ENCODE assay signal across 24 mouse cellular contexts in the genomic region with DNA sequence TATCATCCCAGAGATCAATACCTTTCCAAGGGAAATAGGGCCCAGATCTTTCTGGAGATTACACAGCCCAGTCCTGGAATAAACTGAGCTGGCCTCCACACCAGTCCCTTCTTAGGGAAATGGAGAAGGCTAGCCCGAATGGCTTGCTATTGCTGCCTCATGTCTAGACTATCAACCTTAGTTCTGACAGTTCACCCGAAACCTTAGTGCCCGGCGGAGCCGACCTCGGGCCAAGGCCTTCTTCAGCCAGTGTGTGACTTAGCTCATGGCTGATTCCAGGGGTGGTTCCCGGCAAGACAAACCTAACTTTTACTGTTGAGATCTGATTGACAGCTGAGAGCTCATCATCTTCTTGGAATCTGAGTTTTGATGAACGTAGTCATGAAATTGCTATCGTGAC.
DNase-seq lines count a peak whose midpoint lies in the region; ATAC-seq and TF ChIP-seq lines count a peak whose summit lies in the region.
"Had no signal": no experiment of that assay in that cellular context is flagged by ENCODE, and none has a peak within 500 bp of the region (broad histone marks: within the 10 kb centered on the region; RNA-seq: fewer than 3 reads in every experiment).

No protein-coding gene starts in this region.

- ATAC-seq in heart, embryonic 16.5 days (replicated peaks; ENCODE audit: extremely low read depth, insufficient read depth, low FRiP score) = no peak
- no peak for ATAC-seq in frontal cortex, adult (ENCODE audit: low TSS enrichment)
- ATAC-seq in hindbrain, postnatal 0 days = no peak
- ATAC-seq: activated CD4-positive, CD25-positive, alpha-beta regulatory T cell, adult 4 months; forebrain, embryonic 14.5 days; liver, postnatal 0 days had no signal

- peak; percentile 29 to 64 for DNase-seq in adrenal gland, adult (ENCODE audit: inconsistent age in 2 of 2, low spot score in 1 of 2)
- no peak for DNase-seq in adrenal gland, postnatal 4 days (ENCODE audit: low spot score in 2 of 2)
- DNase-seq in heart, embryonic 10.5 days (ENCODE audit: low spot score) = no peak
- peak; percentile 54 to 64 for DNase-seq in adrenal gland, postnatal 36 days
- DNase-seq in hindbrain, postnatal 0 days (ENCODE audit: low spot score) = no peak
- DNase-seq: cerebellum, adult 9-11 months; gastrocnemius, postnatal 14 days; kidney, adult 11 months; left cerebral cortex, postnatal 4 days; liver, postnatal 0 days; right cerebral cortex, adult 18-20 months; right cerebral cortex, postnatal 4 days had no signal

- no peaks in the 10 kb centered on the region for H3K27me3 ChIP-seq in heart, embryonic 16.5 days (ENCODE audit: control insufficient read depth, insufficient read depth, low read length)
- no peaks in the 10 kb centered on the region for H3K27me3 ChIP-seq in heart, embryonic 10.5 days (ENCODE audit: insufficient read depth, poor library complexity, severe bottlenecking)
- no peaks in the 10 kb centered on the region for H3K27me3 ChIP-seq in small intestine, adult 2 months (ENCODE audit: control insufficient read depth, insufficient read depth, low read length)
- no peaks in the 10 kb centered on the region for H3K27me3 ChIP-seq in hindbrain, postnatal 0 days (ENCODE audit: insufficient read depth, low read length)
- H3K27me3 ChIP-seq: embryonic facial prominence, embryonic 15.5 days; heart, embryonic 13.5 days; midbrain, embryonic 12.5 days; neural tube, embryonic 15.5 days had no signal

- no peaks in the 10 kb centered on the region for H3K36me3 ChIP-seq in heart, embryonic 16.5 days (ENCODE audit: control insufficient read depth, insufficient read depth)
- H3K36me3 ChIP-seq in heart, embryonic 10.5 days = no peaks in the 10 kb centered on the region
- H3K36me3 ChIP-seq in small intestine, adult 2 months (ENCODE audit: control insufficient read depth, insufficient read depth, low read length) = peaks cover 53% of the 10 kb centered on the region
- peaks cover 5% of the 10 kb centered on the region; the same call in 1 of the 2 replicates for H3K36me3 ChIP-seq in hindbrain, postnatal 0 days (ENCODE audit: insufficient read depth, low read length)
- H3K36me3 ChIP-seq: heart, embryonic 13.5 days had no signal

- H3K4me1 ChIP-seq in heart, embryonic 16.5 days (ENCODE audit: control insufficient read depth, insufficient read depth, low read length) = no peaks in the 10 kb centered on the region
- H3K4me1 ChIP-seq in heart, embryonic 10.5 days = peaks cover 31% of the 10 kb centered on the region
- H3K4me1 ChIP-seq in small intestine, adult 2 months (ENCODE audit: control insufficient read depth, insufficient read depth, insufficient read length, low read length) = peaks cover 12% of the 10 kb centered on the region
- H3K4me1 ChIP-seq in hindbrain, postnatal 0 days (ENCODE audit: insufficient read depth, low read length) = peaks cover 16% of the 10 kb centered on the region; the same call in 1 of the 2 replicates

- no peak for TF ChIP-seq POLR2A in small intestine, adult 2 months (IDR thresholded peaks at IDR 0.05; ENCODE audit: low read depth, low read length)

- H3K9me3 ChIP-seq in heart, embryonic 16.5 days (replicated peaks; ENCODE audit: control insufficient read depth, low read length) = no peaks in the 10 kb centered on the region
- no peaks in the 10 kb centered on the region for H3K9me3 ChIP-seq in heart, embryonic 10.5 days
- no peaks in the 10 kb centered on the region for H3K9me3 ChIP-seq in hindbrain, postnatal 0 days (ENCODE audit: low read length)
- H3K9me3 ChIP-seq: embryonic facial prominence, embryonic 15.5 days; heart, embryonic 13.5 days; midbrain, embryonic 12.5 days; neural tube, embryonic 15.5 days had no signal

- 83% methylated on average over 9 of the region's 9 CpGs for WGBS in heart, embryonic 16.5 days
- 84% methylated on average over 9 of the region's 9 CpGs for WGBS in heart, embryonic 10.5 days
- 79% methylated on average over 9 of the region's 9 CpGs for WGBS in small intestine, adult 2 months
- 85% methylated on average over 9 of the region's 9 CpGs for WGBS in hindbrain, postnatal 0 days

- no peak overlapping the region for H3K9ac ChIP-seq in heart, embryonic 16.5 days (ENCODE audit: low read length)
- no peak overlapping the region for H3K9ac ChIP-seq in hindbrain, postnatal 0 days (replicated peaks; ENCODE audit: low read length)
- H3K9ac ChIP-seq: embryonic facial prominence, embryonic 15.5 days; heart, embryonic 13.5 days; hindbrain, embryonic 14.5 days; liver, postnatal 0 days; midbrain, embryonic 12.5 days; neural tube, embryonic 15.5 days had no signal

- H3K4me3 ChIP-seq in heart, embryonic 16.5 days (ENCODE audit: low read length) = no peak overlapping the region
- H3K4me3 ChIP-seq in heart, embryonic 10.5 days = no peak overlapping the region
- H3K4me3 ChIP-seq in small intestine, adult 2 months (ENCODE audit: low read depth, low read length) = no peak overlapping the region
- H3K4me3 ChIP-seq in hindbrain, postnatal 0 days (ENCODE audit: low read length) = no peak overlapping the region
- H3K4me3 ChIP-seq: embryonic facial prominence, embryonic 15.5 days; heart, embryonic 13.5 days; midbrain, embryonic 12.5 days; neural tube, embryonic 15.5 days had no signal

- 0 out of 2 replicates have a peak overlapping the region, but pooled peaks have one; percentile 29 for H3K27ac ChIP-seq in heart, embryonic 16.5 days (ENCODE audit: low read length)
- no peak overlapping the region for H3K27ac ChIP-seq in heart, embryonic 10.5 days
- peak overlapping the region; percentile 39; the same call in 1 of the 2 replicates for H3K27ac ChIP-seq in small intestine, adult 2 months (ENCODE audit: insufficient read depth, low read depth, low read length)
- no peak overlapping the region for H3K27ac ChIP-seq in hindbrain, postnatal 0 days
- H3K27ac ChIP-seq: embryonic facial prominence, embryonic 15.5 days; heart, embryonic 13.5 days; hindbrain, embryonic 14.5 days; kidney, postnatal 0 days; midbrain, embryonic 12.5 days; neural tube, embryonic 15.5 days had no signal

- no peak overlapping the region for H3K4me2 ChIP-seq in heart, embryonic 16.5 days (ENCODE audit: low read depth, low read length)
- no peak overlapping the region for H3K4me2 ChIP-seq in hindbrain, postnatal 0 days (ENCODE audit: low read depth, low read length)
- H3K4me2 ChIP-seq: embryonic facial prominence, embryonic 15.5 days; heart, embryonic 13.5 days; hindbrain, embryonic 14.5 days; liver, embryonic 11.5 days; midbrain, embryonic 12.5 days; neural tube, embryonic 15.5 days had no signal

- TF ChIP-seq CTCF in small intestine, adult 2 months (IDR thresholded peaks at IDR 0.05; ENCODE audit: extremely low read depth, insufficient read length, insufficient replicate concordance, low read depth, low read length) = no peak
- no peak for TF ChIP-seq CTCF in hindbrain, postnatal 0 days (IDR thresholded peaks at IDR 0.05; ENCODE audit: low read depth)

Comparison
In these comparisons a context has a peak if more than half of its experiments do, and no peak if none do; other contexts are left out.
1. DNase-seq: peak in adrenal gland, adult (2 of 2) and adrenal gland, postnatal 36 days (2 of 2); none in adrenal gland, postnatal 4 days (0 of 2), heart, embryonic 10.5 days (single experiment) and hindbrain, postnatal 0 days (single experiment).
2. H3K27ac ChIP-seq: peak in heart, embryonic 16.5 days (single experiment) and small intestine, adult 2 months (single experiment); none in heart, embryonic 10.5 days (single experiment) and hindbrain, postnatal 0 days (single experiment).